Mouse (Mus musculus) embryonic facial prominence, embryonic 10.5 days (tissue): ENCODE measurements at regions not wholly inside any gene's neighbourhood (a gene's known extent, or its start where the extent isn't known, plus 50 kb on each side); places are given as distances from the start of the nearest gene placed in this dataset.

Source experiments
- DNase-seq: peaks from one replicate; pipeline ENCODE4 v3.0.0-alpha.2; 2017; ENCODE audit warnings: low spot score
- H3K27ac ChIP-seq: fragments of 300-500 bp; sonication (generic); replicated peaks from 2 replicates; pipeline ENCODE4 v1.5.1; 2016; ENCODE audit warnings: mild to moderate bottlenecking
- H3K27me3 ChIP-seq: fragments of 300-500 bp; sonication (generic); replicated peaks from 2 replicates; pipeline ENCODE4 v1.6.1; 2016; ENCODE audit warnings: low read depth, mild to moderate bottlenecking; ENCODE audit not compliant: poor library complexity, severe bottlenecking
- H3K36me3 ChIP-seq: fragments of 300-500 bp; sonication (generic); replicated peaks from 2 replicates; pipeline ENCODE4 v1.6.1; 2016; ENCODE audit warnings: mild to moderate bottlenecking, moderate library complexity
- H3K4me1 ChIP-seq: fragments of 300-500 bp; sonication (generic); 2 replicates; pipeline ENCODE4 v1.6.1; 2016
- H3K4me3 ChIP-seq: fragments of 300-500 bp; sonication (generic); 2 replicates; pipeline ENCODE4 v1.5.1; 2016; ENCODE audit warnings: mild to moderate bottlenecking, moderate library complexity
- H3K9me3 ChIP-seq: fragments of 300-500 bp; sonication (generic); 2 replicates; pipeline ENCODE4 v1.6.1; 2016; ENCODE audit warnings: mild to moderate bottlenecking
- WGBS: fragments of 180-500 bp; shearing (Covaris S2); methylation state at CpG from one replicate; pipeline ENCODE4 v1.1.7; 2016; 5-methylcytosine and 5-hydroxymethylcytosine counted together

- Histone ChIP-seq H3K9me3 (no peaks in the 10 kb centered on the region), H3K4me1 (no peaks in the 10 kb centered on the region), H3K27ac (no peak overlapping the region), H3K4me3 (no peak overlapping the region), H3K27me3 (no peaks in the 10 kb centered on the region), H3K36me3 (no peaks in the 10 kb centered on the region)
- DNase-seq: no peak
- WGBS: 84% methylated on average over 2 of the region's 2 CpGs
Measured at GRCm38 (mm10) chr13:39702621-39703020, 658.6 kb downstream of the Ofcc1 start.

- WGBS: 89% methylated on average over 3 of the region's 3 CpGs
- no peaks in the 10 kb centered on the region for H3K4me1 ChIP-seq
- no peak for DNase-seq
- no peaks in the 10 kb centered on the region for H3K27me3 ChIP-seq
- no peaks in the 10 kb centered on the region for H3K9me3 ChIP-seq
- no peak overlapping the region for H3K27ac ChIP-seq
- H3K4me3 ChIP-seq: no peak overlapping the region
- no peaks in the 10 kb centered on the region for H3K36me3 ChIP-seq
Measured at GRCm38 (mm10) chr13:39691291-39692024, 669.8 kb downstream of the Ofcc1 start.

- no peak for DNase-seq
- Histone ChIP-seq H3K9me3 (no peaks in the 10 kb centered on the region), H3K4me1 (no peaks in the 10 kb centered on the region), H3K27ac (no peak overlapping the region), H3K27me3 (no peaks in the 10 kb centered on the region), H3K4me3 (no peak overlapping the region), H3K36me3 (no peaks in the 10 kb centered on the region)
- WGBS: 84% methylated on average over 1 of the region's 1 CpGs
Measured at GRCm38 (mm10) chr13:39664548-39664947, 696.7 kb downstream of the Ofcc1 start.

GRCm38 (mm10) chr13:39649457-39649856 lies 688.8 kb upstream of the Slc35b3 start:
- Histone ChIP-seq H3K36me3 (no peaks in the 10 kb centered on the region), H3K9me3 (no peaks in the 10 kb centered on the region), H3K27ac (no peak overlapping the region), H3K27me3 (peaks cover 19% of the 10 kb centered on the region; the same call in 1 of the 2 replicates), H3K4me3 (no peak overlapping the region), H3K4me1 (0 out of 2 replicates have a peak, but pooled peaks cover 4% of the 10 kb centered on the region)
- 55% methylated on average over 12 of the region's 12 CpGs for WGBS
- no peak for DNase-seq

GRCm38 (mm10) chr13:39647367-39647766 lies 686.7 kb upstream of the Slc35b3 start:
- DNase-seq: peak; percentile 63
- Histone ChIP-seq H3K27ac (no peak overlapping the region), H3K27me3 (peaks cover 19% of the 10 kb centered on the region; the same call in 1 of the 2 replicates), H3K4me1 (0 out of 2 replicates have a peak, but pooled peaks cover 4% of the 10 kb centered on the region), H3K36me3 (no peaks in the 10 kb centered on the region), H3K4me3 (no peak overlapping the region), H3K9me3 (no peaks in the 10 kb centered on the region)
- 17% methylated on average over 9 of the region's 9 CpGs for WGBS

GRCm38 (mm10) chr13:39631506-39632132 lies 670.9 kb upstream of the Slc35b3 start:
- H3K4me1 ChIP-seq: no peaks in the 10 kb centered on the region
- DNase-seq: no peak
- H3K36me3 ChIP-seq: no peaks in the 10 kb centered on the region
- H3K9me3 ChIP-seq: no peaks in the 10 kb centered on the region
- WGBS: 89% methylated on average over 8 of the region's 8 CpGs
- H3K27me3 ChIP-seq: no peaks in the 10 kb centered on the region
- no peak overlapping the region for H3K27ac ChIP-seq
- H3K4me3 ChIP-seq: no peak overlapping the region
